Mouse (Mus musculus) v-Abl transformed pro-B cells (cell line): ENCODE measurements around the gene Olfr1484.
"Not testable (repeated sequence)": the region's sequence is repeated elsewhere in the genome, so short reads cannot be mapped to it uniquely, and the experiment has no call there.

Experiments
- in situ Hi-C, 2 experiments: fragments of 400-800 bp; cut with MboI; formaldehyde crosslinking; loops; one replicate each; pipeline ENCODE4 v1.15.1; 2025; ENCODE audit not compliant: unreplicated experiment in 2 of 2

Gene Olfr1484

GRCm38 (mm10) chr19:13583211-13583610 is at the start of gene Olfr1484:
TSS of gene Olfr1484 (plus strand) at chr19:13583511.
- in situ Hi-C loops, result no loop called here

- in situ Hi-C loops, result not testable (repeated sequence)
Measured at GRCm38 (mm10) chr19:13617075-13617474, 33.8 kb downstream of the Olfr1484 start, which contains the start of gene Olfr1487. TSS of gene Olfr1487 (plus strand) at chr19:13617375.

- in situ Hi-C loops, result no loop called here
Measured at GRCm38 (mm10) chr19:13631321-13631720, 48.0 kb downstream of the Olfr1484 start, which contains the start of gene Olfr1489. TSS of gene Olfr1489 (plus strand) at chr19:13631621.
